Mouse (Mus musculus): ENCODE data around the gene Dpm3.

Gene Dpm3

DNA sequence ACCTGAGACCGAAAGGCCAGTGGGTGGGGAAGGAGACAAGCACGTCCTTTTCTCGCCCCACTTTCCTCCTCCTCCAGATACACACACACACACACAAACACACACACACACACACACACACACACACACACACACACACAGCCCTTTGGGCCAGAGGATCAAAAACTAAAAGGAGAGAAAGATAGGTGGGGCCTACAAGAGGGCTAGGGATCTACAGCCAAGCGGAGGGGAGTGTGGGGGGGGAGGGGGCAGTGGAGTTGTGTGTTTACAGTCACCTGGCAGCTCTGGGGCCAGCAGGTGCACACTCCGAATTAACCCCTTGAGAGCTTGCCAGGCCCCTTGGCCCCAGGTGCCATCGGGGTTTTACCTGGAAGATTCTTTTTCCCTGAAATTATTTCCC lies 26.5 kb upstream of the Dpm3 start:
- DNase-seq, result no peak

DNA sequence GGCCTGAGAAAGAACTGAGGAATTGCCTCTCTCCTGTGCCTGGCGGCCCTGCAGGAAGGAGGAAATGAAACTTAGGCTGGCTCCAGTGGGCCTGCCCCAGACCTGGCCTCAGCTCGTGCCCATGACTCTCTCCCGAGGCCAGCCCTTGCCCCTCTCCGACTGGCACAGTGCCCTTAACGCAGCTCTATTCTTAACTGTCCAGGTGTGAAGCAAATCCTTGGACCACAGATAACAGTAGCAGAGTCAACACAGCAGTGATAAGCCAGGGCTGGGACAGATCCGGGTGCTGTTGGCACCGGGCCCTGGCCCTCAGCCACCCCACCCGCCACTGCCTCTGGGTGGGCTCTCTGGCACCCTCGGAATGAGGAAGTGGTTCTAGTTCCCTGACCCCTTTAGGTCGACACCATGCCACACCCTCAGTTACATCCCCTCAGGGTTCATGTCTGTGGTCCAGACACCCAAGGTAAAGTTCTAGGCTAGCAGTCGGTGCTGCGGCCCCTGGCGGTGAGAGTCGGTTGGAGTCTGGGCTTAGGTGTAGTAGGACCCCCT lies 25.5 kb upstream of the Dpm3 start:
- DNase-seq, result peak in 1 of 2 experiments; percentile 52

DNA sequence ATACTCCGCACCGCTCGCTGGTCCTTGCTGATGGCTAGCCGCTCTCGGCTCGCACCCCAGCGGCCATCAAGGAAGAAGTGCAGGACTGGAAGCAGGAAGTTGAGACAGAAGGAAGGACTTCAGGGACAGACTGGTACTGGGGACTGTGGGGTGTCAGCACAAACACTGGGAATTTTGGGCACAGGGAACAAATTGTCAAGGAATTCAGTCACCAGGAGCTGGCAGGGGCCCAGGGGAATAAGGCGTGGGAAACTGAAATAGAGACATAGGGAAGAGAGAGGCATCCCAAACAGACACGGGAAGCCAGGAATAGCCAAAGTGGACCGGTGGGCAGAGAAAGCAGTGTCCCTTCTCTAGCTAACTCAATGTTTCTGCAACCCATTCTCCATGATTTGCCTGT lies 22.6 kb upstream of the Dpm3 start:
- DNase-seq, result no peak

GRCm38 (mm10) chr3:89237682-89238081 lies 21.5 kb upstream of the Dpm3 start:
- DNase-seq, result no peak

DNA sequence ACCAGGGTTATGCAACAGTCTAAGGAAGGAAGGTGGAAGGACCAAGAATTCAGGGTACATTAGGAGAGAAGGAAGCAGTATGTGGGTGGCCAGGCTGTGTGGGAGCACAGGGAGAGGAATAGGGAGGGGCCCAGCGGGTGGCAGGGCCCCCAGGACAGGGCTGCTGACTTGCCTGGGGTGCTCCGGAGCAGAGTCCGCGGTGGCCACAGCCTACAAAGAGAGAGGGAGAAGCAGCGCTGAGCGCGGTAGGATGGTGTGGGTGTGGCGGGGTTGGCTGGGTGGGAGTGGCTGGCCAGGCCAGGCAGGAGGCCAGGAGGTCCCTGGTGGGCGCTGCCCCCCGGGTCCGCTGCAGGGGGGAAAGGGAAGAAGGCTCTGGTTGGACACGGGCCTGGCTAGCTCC lies 20.7 kb upstream of the Dpm3 start:
- no peak for DNase-seq

DNA sequence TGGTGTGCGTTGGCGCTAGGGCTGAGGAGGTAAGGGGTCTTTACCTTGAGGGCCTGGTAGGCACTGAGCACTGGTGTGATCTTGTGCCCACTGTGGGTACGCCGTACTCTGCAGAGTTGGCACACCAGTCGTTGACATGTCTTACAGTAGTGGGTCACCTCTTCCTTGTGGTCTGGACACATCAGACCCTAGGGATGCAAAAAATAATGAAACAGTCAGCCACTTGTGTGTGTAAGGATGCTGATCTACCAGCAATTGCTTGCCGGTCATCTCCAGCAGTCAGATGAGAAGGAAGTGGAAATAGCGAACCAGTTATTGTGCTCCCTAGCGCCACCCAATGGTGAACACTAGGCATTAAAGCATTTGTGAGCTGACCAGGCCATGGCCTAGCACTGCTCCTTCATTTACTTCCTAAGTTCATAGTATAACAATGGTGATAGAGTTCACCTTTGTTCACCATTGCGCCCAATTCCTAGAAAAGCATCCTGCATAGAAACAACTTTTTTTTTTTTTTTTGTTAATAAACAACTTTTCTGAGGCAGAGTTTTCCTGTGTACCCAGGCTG lies 16.7 kb upstream of the Dpm3 start:
- peak; percentile 46 to 70 for DNase-seq

DNA sequence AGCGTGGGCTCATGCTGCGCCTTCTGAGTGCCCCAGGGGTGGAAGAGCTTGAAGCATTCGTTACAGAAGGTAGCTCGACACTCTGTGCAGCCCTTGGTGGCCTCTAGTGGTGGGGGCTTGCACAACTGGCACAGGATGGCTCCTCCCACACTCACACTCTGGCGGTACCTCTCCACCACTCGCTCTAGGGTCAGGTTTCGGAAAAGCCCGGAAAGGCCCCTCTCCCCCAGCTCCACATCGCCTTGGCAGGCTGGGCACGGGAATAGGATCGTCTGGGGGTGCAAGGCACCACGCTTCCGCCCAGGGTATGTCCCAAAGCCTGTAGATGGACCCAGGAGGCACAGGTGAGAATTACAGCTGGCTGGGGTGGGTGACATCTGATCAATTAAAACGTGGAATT lies 15.5 kb upstream of the Dpm3 start:
- DNase-seq, result peak; percentile 60 to 71

DNA sequence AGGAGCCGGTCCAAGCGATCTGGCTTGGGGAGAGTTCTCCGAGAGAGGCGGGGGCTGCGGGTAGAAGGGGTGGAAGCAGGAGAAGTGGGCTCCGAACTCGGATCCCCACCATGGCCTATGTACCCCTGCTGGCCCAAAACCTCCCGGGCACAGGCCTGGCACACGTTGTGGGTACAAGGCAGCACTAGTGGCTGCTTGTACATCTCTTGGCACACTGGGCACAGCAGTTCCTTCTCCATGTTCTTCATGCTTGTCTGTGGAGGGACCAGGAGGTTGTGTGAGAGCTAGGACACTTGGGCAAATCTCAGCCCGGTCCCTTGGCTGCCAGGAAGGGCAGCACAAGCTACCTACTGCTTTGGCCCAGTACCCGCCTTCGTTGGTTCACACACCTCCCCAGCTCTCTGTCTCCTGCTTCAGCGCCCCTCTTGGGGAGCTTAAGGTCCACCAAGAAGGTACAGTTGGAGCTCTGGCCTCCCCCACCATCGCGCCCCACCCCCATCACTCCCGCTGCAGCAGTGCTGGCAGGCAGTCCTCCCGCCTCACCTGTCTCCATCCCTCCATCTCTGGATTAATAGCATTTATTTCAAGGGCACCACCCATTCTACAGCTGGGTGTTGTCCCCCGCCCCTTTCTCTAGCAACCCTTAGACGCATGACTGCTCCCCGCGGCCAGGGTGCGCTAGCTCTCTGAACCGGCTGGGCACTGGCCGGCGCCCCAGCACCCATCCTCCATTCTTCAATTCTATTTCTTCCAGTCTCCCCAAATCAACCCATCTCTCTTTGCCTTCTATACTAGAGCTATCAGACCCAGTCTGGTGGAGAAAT lies 14.8 kb upstream of the Dpm3 start:
- DNase-seq, result peak; percentile 31 to 43

- DNase-seq, result peak in 1 of 2 experiments; percentile 41
These were observed 14.0 kb upstream of the Dpm3 start for GRCm38 (mm10) chr3:89244982-89245687.

DNA sequence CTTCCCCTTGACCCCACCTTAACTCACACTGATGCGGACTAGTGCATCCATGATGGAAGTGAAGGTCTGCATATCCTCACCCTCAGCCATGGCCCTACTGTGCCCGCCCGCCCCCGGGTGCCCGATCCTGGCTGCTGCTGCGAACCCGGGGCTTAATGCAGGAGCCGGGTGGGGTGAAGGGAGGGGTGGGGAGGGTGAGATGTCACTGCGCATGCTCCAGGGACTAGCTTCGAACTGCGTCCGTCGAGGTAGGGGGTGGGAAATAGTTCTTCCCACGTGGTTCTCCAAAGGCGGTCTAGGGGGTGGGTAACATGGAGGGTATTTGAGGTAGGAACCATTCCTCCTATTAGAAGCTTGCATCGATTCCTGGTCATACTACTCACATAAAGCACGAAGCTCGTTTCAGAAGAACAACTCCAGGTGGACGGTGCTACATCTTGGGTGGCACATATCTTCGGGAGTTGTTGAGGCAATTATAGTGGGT lies 13.4 kb upstream of the Dpm3 start, which contains the start of gene Krtcap2:
Gene Krtcap2, plus strand, starts transcription at position 279 of the 484 bp plus-strand sequence.
- peak in 1 of 2 experiments; percentile 35 for DNase-seq

DNA sequence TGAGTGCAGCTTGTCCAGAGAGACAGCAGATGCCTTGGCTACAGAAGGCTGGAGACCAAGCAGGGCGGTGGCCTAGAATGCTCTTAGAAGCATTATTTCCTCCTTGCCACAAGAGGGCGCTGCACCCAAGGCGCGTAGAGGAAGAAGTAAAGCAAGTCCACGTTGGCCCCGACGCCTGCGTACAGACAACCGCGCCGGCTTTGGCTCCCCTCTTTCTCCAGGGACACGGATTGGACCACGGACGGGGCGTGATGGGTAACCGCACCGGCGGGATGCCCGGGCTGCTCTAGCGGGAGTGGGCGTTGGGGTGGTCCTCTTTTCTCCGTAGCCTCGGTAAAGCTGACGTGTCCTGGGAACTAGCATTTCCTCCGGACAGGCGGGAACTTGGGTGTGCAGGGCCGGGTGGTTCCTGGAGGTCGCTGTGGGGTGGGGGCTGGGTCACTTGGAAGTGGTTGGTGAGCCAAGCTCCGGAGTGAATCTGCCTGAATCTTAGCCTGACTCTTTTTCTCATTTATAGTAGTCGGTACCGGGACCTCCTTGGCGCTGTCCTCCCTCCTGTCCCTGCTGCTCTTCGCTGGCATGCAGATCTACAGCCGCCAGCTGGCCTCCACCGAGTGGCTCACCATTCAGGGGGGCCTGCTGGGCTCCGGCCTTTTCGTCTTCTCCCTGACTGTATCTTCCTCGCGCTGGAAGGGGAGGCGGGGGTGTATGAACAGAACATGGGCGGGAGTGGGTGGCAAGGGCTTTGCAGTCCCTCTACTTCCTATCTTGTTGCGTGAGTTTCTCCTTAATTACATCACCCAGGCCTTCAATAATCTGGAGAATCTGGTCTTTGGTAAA lies 12.7 kb upstream of the Dpm3 start, which contains the start of gene Trim46:
Gene Trim46, minus strand, starts transcription at position 49 of the 840 bp plus-strand sequence.
- DNase-seq, result peak; percentile 75 to 85

GRCm38 (mm10) chr3:89247466-89247865 lies 11.7 kb upstream of the Dpm3 start:
- DNase-seq, result no peak

- DNase-seq, result peak; percentile 65 to 79
These were observed 8.6 kb upstream of the Dpm3 start for GRCm38 (mm10) chr3:89250435-89251040.

GRCm38 (mm10) chr3:89251365-89251895 lies 7.7 kb upstream of the Dpm3 start:
- peak; percentile 78 to 83 for DNase-seq

DNA sequence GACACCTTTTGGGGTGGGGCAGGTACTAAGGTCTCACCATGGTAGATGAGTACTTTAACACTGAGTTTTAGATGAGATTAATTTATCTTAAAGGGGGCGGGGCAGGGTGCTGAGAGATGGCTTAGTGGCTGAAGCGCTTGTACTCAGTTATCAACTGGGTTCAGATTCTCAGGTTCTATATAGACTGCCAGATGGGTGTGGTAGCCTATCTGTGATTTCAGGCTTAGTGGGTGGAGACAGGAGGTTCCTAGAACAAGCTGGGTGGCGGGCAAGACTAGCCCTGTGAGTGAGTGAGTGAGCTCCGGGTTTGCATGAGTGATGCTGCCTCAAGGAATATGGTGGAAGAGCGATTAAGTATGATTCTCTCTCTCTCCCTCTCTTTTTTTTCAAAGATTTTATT lies 4.2 kb upstream of the Dpm3 start:
- no peak for DNase-seq

DNA sequence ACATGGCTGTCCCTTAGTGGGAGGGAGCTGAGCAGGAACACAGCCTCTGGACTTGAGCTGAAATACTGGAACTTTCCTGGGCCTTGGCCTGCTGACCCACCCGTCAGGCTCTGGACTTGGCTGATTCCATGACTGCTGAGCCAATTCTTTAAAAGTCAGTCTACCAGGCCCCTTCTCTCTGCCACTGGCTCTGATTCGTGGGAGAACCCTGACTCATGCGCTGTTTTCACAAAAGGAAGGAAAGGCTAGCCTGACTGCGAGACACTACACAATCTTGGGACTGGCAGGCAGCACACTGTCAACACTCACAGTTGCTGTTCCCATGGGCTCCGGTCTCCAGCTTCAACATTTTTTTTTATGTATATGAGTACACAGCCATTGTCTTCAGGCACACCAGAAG lies 3.0 kb upstream of the Dpm3 start:
- no peak for DNase-seq

GRCm38 (mm10) chr3:89260211-89260610 lies 1.1 kb downstream of the Dpm3 start:
- no peak for DNase-seq

GRCm38 (mm10) chr3:89262417-89262816 lies 3.3 kb downstream of the Dpm3 start:
- DNase-seq, result no peak

DNA sequence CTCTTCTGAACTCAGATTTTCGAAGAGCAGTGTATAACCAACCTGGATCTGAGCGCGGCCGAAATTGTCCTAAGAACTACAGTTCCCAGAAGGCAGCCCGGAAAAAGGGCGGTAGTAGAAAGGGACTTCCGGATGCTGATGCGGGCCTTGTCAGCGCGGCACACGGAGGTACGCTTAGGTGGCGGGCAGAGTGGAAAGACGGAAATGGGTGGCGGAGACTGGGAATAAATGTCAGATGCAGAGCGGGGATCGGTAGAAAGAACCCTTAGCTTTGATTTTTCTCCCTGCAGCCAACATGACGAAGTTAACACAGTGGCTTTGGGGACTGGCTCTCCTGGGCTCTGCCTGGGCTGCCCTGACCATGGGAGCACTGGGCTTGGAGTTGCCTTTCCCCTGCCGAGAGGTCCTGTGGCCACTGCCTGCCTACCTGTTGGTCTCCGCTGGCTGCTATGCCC lies 7.3 kb downstream of the Dpm3 start:
- peak; percentile 62 to 69 for DNase-seq

DNA sequence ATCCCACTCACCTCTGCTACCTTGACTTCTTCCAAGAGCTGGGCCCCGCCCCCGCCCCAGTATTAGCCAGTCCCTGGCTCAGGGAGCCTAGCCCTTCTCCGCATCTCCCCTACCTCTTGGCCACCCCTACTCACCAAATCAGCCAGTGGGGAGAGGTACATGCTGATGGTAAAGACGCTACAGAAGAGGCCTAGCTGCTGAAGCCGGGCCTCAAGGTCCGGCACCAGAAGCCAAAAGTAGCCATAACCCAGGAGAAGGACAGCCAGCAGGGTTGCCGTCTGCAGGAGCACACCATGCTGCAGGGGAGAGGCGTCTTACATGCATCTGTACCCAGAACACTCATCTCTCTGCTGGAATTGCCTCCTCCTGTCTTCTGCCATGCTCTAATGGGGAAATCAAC lies 9.8 kb downstream of the Dpm3 start:
- no peak for DNase-seq

- peak; percentile 71 to 82 for DNase-seq
These were observed 11.0 kb downstream of the Dpm3 start, which contains the start of gene Slc50a1 for GRCm38 (mm10) chr3:89270051-89270755. TSS of gene Slc50a1 (minus strand) at chr3:89270570.

Measured in spleen, adult 18-20 months (tissue).